Mouse (Mus musculus) lung, embryonic 14.5 days (tissue): ENCODE data around the gene Ercc6l. TPM values are rescaled to one million over a fixed set of nuclear protein-coding genes. Genes with fewer than 3 reads are reported as not detected.

Source experiments
- ATAC-seq: fragments of 200-750 bp; cut with Nextera tagmentation; 2 replicates; pipeline ENCODE4 v1.8.0; 2017; ENCODE audit warnings: mild to moderate bottlenecking, moderate TSS enrichment, moderate library complexity; ENCODE audit not compliant: insufficient read depth
- DNase-seq: peaks from one replicate; pipeline ENCODE4 v3.0.0-alpha.2; 2015
- H3K27ac ChIP-seq: fragments of 300-500 bp; sonication (generic); 2 replicates; pipeline ENCODE4 v1.5.1; 2014; ENCODE audit warnings: low read depth, mild to moderate bottlenecking, moderate library complexity
- H3K27me3 ChIP-seq: fragments of 300-500 bp; sonication (generic); 2 replicates; pipeline ENCODE4 v1.6.1; 2014; ENCODE audit warnings: low read length, control low read depth; ENCODE audit not compliant: insufficient read depth
- H3K36me3 ChIP-seq: fragments of 300-500 bp; sonication (generic); 2 replicates; pipeline ENCODE4 v1.6.1; 2014; ENCODE audit warnings: control low read depth; ENCODE audit not compliant: insufficient read depth
- H3K4me1 ChIP-seq: fragments of 300-500 bp; sonication (generic); 2 replicates; pipeline ENCODE4 v1.6.1; 2014; ENCODE audit warnings: antibody characterized with exemption, control low read depth; ENCODE audit not compliant: insufficient read depth
- H3K4me2 ChIP-seq: fragments of 300-500 bp; sonication (generic); 2 replicates; pipeline ENCODE4 v1.6.1; 2014; ENCODE audit warnings: mild to moderate bottlenecking
- H3K4me3 ChIP-seq: fragments of 300-500 bp; sonication (generic); 2 replicates; pipeline ENCODE4 v1.5.1; 2014; ENCODE audit warnings: low read depth, low read length
- H3K9ac ChIP-seq: fragments of 300-500 bp; sonication (generic); 2 replicates; pipeline ENCODE4 v1.6.1; 2014
- H3K9me3 ChIP-seq: fragments of 300-500 bp; sonication (generic); 2 replicates; pipeline ENCODE4 v1.6.1; 2016; ENCODE audit warnings: low read depth, low read length, control low read depth
- CTCF ChIP-seq: IDR thresholded peaks from 2 replicates; pipeline ENCODE4 v1.5.1; 2016; ENCODE audit warnings: antibody characterized with exemption, low read depth
- WGBS: fragments of 180-500 bp; shearing (Covaris S2); extraction: QIAGEN DNeasy Blood & Tissue Kit; methylation state at CpG from one replicate; pipeline ENCODE4 v1.1.7; 2014; 5-methylcytosine and 5-hydroxymethylcytosine counted together
- polyA plus RNA-seq: library from polyadenylated mRNA; unstranded; fragments of >200 nt; fragmentation: Nextera tagmentation; extraction: Ambion mirVana; gene quantifications from 2 replicates; pipeline ENCODE4 v1.2.1, GENCODE M21; 2014

Ercc6l gene
- polyA plus RNA-seq, 1 experiment from 2014 or later, result 23.8 TPM

DNA sequence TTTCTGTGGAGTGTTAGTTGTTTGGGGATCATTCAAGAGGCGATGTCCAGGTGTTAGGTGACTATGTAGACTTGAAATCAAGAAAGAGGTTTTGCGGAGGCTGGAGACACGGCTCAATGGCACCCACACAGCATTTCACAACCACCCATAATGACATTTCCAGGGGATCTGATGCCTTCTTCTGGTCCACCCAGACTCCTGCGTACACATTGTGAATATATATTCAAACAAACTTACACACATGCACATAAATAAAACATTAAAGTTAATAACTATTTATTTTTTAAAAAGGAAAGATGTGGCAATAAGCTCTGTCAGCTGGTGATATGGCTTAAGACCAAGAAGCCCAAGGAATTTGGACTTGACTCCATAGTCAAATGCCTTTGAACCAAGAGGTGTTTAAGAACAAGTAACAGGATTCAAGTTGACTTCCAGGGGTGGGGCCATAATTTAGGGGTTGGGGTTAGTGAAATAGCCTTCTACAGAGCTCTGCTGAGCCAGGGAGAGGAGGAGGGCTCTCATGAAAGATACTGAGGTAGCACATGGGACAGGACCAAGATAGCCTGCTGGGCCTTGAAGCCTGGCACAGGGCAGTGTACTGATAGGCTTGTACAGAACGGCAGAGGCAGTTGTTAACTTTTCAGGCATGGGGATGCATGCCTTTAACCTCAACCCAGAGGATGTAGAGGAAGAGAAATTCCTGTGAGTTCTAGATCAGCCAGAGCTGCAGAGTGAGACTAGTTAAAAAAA lies 18.8 kb upstream of the Ercc6l start:
- peak; percentile 73 for ATAC-seq
- whole genome bisulfite sequencing, result 58% methylated on average over 5 of the region's 5 CpGs
- H3K27ac ChIP-seq, result no peak overlapping the region

DNA sequence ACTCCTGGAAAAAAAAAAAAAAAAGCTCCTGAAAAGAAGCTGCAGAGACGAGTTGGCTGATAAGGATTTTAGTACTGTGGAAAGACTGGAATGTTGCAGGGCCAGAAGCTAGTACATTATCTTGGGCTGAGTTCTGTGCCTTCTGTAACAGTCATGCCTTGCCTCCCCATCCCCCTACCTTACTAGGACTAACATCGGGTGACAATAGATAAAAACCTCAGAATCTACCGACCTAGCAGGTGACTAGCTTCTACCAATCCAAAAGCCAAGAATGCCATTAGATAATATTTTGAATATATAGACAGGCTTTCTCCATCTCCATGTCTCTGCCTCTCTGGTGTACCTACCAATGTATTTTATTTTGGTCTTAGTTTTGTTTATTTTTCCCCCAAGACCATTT lies 14.0 kb upstream of the Ercc6l start:
- Histone ChIP-seq H3K9me3 (no peaks in the 10 kb centered on the region), H3K36me3 (no peaks in the 10 kb centered on the region), H3K9ac (no peak overlapping the region), H3K4me2 (no peak overlapping the region), H3K27ac (no peak overlapping the region), H3K4me3 (no peak overlapping the region), H3K27me3 (no peaks in the 10 kb centered on the region), H3K4me1 (no peaks in the 10 kb centered on the region)
- DNase-seq (no peak), ATAC-seq (no peak)
- 37% methylated on average over 3 of the region's 3 CpGs for WGBS
- TF ChIP-seq CTCF, result no peak

More for the DNA sequence above, 18.8 kb upstream of the Ercc6l start:
- Histone ChIP-seq H3K36me3 (no peaks in the 10 kb centered on the region), H3K9me3 (no peaks in the 10 kb centered on the region), H3K4me3 (no peak overlapping the region), H3K27me3 (no peaks in the 10 kb centered on the region), H3K4me2 (no peak overlapping the region), H3K4me1 (no peaks in the 10 kb centered on the region), H3K9ac (no peak overlapping the region)
- no peak for TF ChIP-seq CTCF
- DNase-seq, result peak; percentile 75

DNA sequence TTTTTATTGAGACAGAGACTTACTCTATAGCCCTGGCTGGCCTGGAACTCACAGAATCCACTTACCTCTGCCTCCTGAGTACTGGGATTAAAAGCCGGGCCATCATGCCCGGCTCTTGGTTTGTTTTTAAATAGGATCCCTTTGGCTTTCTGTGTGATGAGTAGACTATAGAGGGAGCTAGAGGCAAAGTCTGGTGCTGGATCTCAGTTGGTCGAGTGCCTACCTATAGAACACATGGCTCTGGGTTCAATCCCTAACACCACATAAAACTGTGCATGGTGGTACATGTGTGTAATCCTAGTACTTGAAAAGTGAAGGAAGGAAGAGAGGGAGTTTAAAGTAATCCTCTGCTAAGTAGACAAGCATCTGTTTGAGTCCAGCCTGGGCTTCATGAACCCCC lies 13.2 kb upstream of the Ercc6l start:
- no peaks in the 10 kb centered on the region for H3K36me3 ChIP-seq
- no peak overlapping the region for H3K9ac ChIP-seq
- H3K27me3 ChIP-seq, result no peaks in the 10 kb centered on the region
- 41% methylated on average over 3 of the region's 3 CpGs for WGBS
- H3K4me1 ChIP-seq, result no peaks in the 10 kb centered on the region
- TF ChIP-seq CTCF, result no peak
- H3K27ac ChIP-seq, result no peak overlapping the region
- ATAC-seq (no peak), DNase-seq (no peak)
- H3K9me3 ChIP-seq, result no peaks in the 10 kb centered on the region
- H3K4me3 ChIP-seq, result no peak overlapping the region
- H3K4me2 ChIP-seq, result no peak overlapping the region

DNA sequence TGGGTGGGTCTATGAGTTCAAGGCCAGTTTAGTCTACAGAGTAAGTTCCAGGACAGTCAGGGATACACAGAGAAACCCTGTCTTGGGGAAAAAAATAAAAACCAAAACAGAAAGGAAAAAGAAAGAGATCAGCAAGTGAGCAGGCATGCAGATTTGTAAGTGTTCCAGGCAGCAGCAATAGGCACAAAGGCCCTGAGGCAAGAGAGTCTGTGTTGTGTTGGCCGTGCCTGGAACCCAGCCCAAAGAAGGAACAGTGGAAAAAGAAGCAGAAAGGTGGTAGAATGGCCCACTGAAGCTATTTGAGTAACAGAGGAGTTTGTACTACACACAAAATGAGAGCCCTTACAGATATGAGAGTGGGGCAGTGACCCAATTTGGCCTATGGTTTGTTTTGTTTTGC lies 12.8 kb upstream of the Ercc6l start:
- DNase-seq, result no peak
- no peak overlapping the region for H3K4me2 ChIP-seq
- H3K27me3 ChIP-seq, result no peaks in the 10 kb centered on the region
- 69% methylated on average over 1 of the region's 1 CpGs for WGBS
- no peaks in the 10 kb centered on the region for H3K4me1 ChIP-seq
- H3K9me3 ChIP-seq, result no peaks in the 10 kb centered on the region
- no peak overlapping the region for H3K27ac ChIP-seq
- no peak overlapping the region for H3K4me3 ChIP-seq
- H3K36me3 ChIP-seq, result no peaks in the 10 kb centered on the region
- no peak overlapping the region for H3K9ac ChIP-seq
- ATAC-seq, result no peak
- TF ChIP-seq CTCF, result no peak

DNA sequence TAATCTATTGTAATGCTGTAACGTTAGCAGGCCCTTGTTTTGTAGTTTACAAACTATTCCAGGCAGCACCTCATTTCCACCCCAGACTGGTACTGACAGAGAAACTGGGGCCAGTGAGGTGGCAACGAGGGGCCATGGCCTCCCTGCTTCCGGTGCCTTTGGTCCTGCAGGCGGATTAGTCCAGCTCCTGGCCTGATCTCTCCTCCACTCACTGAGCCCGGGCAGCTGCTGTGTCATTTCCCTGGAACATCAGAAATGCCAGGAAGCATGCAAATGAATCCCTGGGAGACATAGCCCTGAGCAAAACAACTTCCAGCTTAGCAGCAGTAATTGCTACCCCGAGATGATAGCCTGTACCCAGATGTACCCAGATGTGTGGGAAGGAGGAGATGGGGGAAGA lies 10.1 kb upstream of the Ercc6l start:
- WGBS, result 32% methylated on average over 6 of the region's 6 CpGs
- Histone ChIP-seq H3K4me3 (no peak overlapping the region), H3K9me3 (no peaks in the 10 kb centered on the region), H3K4me1 (no peaks in the 10 kb centered on the region), H3K36me3 (no peaks in the 10 kb centered on the region), H3K27ac (0 out of 2 replicates have a peak overlapping the region, but pooled peaks have one; percentile 24), H3K9ac (no peak overlapping the region), H3K4me2 (no peak overlapping the region), H3K27me3 (no peaks in the 10 kb centered on the region)
- ATAC-seq, result no peak
- no peak for TF ChIP-seq CTCF
- peak; percentile 29 for DNase-seq

DNA sequence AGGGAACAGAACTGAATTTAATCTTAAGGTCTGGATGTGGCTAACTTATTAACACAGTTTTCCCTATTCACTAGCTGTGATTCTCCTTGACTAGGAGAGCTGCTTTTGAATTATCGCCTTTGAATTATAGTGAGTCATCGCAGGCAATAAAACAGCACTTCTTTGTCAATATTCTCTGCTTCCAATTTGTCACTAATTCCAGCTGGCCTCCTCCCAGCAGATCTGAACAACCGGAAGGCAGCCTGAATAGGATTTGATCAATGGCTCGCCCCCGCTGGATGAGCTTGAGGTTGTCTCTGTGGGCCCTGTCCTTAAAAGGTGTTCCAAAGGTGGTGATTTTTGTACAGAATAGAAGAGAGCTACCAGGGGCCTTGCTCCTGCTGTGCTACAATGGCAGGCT lies 9.6 kb upstream of the Ercc6l start:
- WGBS, result 53% methylated on average over 5 of the region's 5 CpGs
- no peak for DNase-seq
- Histone ChIP-seq H3K4me3 (no peak overlapping the region), H3K9ac (no peak overlapping the region), H3K27ac (0 out of 2 replicates have a peak overlapping the region, but pooled peaks have one; percentile 24), H3K27me3 (no peaks in the 10 kb centered on the region), H3K9me3 (no peaks in the 10 kb centered on the region), H3K36me3 (no peaks in the 10 kb centered on the region), H3K4me2 (no peak overlapping the region), H3K4me1 (no peaks in the 10 kb centered on the region)
- no peak for TF ChIP-seq CTCF
- ATAC-seq, result no peak

DNA sequence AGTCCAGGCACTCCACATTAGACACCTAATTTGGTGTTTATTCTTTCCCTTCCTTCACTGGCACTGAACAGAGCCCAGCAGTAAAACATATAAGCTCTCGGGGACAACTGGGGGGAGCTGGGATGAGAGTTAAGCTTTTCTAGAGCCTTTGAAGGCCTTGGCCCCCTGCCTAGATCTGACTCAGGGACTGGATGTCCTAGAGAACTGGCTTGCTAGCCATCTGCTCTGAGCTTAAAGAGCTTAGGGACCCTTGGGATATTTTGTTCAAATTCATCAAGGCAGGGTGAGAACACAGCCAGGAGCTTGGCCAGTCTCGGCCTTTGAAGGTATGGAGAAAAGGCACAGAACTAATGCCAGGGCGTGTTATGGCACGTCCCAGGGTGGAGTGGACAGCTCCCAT lies 6.6 kb upstream of the Ercc6l start:
- Histone ChIP-seq H3K27ac (no peak overlapping the region), H3K4me3 (no peak overlapping the region), H3K4me2 (no peak overlapping the region), H3K27me3 (no peaks in the 10 kb centered on the region), H3K9me3 (no peaks in the 10 kb centered on the region), H3K4me1 (no peaks in the 10 kb centered on the region), H3K9ac (no peak overlapping the region), H3K36me3 (no peaks in the 10 kb centered on the region)
- DNase-seq (peak; percentile 50), ATAC-seq (no peak)
- no peak for TF ChIP-seq CTCF
- WGBS, result 59% methylated on average over 4 of the region's 4 CpGs
